Mouse (Mus musculus) thymus, adult 2 months (tissue): Measurements from ENCODE around the gene Ahcyl2. TPM values are rescaled to one million over a fixed set of nuclear protein-coding genes. Genes with fewer than 3 reads are reported as not detected.
A peak's percentile ranks its signal among the peaks of the same experiment; 100 is the strongest.

Source experiments
- DNase-seq: peaks from one replicate; pipeline ENCODE4 v3.0.0; 2021
- H3K27ac ChIP-seq: fragments of 200-500 bp; 2 replicates; pipeline ENCODE4 v1.5.1; 2012; ENCODE audit warnings: low read length, control low read depth; ENCODE audit not compliant: control insufficient read depth, insufficient read depth
- H3K27me3 ChIP-seq: fragments of 200-500 bp; 2 replicates; pipeline ENCODE4 v1.6.1; 2012; ENCODE audit warnings: mild to moderate bottlenecking, low read length, moderate library complexity, mixed read lengths; ENCODE audit not compliant: control insufficient read depth, insufficient read depth
- H3K36me3 ChIP-seq: fragments of 200-500 bp; 2 replicates; pipeline ENCODE4 v1.6.1; 2012; ENCODE audit warnings: mild to moderate bottlenecking, low read length, moderate library complexity; ENCODE audit not compliant: control insufficient read depth, insufficient read depth
- H3K4me1 ChIP-seq: fragments of 200-500 bp; replicated peaks from 2 replicates; pipeline ENCODE4 v1.6.1; 2012; ENCODE audit warnings: low read length; ENCODE audit not compliant: control insufficient read depth, insufficient read depth
- H3K4me3 ChIP-seq: fragments of 200-500 bp; 2 replicates; pipeline ENCODE4 v1.5.1; 2012; ENCODE audit warnings: mild to moderate bottlenecking, low read length, control low read depth, moderate library complexity; ENCODE audit not compliant: control insufficient read depth, insufficient read depth
- CTCF ChIP-seq: fragments of 200-500 bp; IDR thresholded peaks from 2 replicates; pipeline ENCODE4 v1.5.1; 2012; ENCODE audit warnings: mild to moderate bottlenecking, control low read depth, low read length, moderate library complexity, borderline replicate concordance; ENCODE audit not compliant: control insufficient read depth, poor library complexity, insufficient read depth; ENCODE audit errors: extremely low read depth
- POLR2A ChIP-seq: fragments of 200-500 bp; IDR thresholded peaks from 2 replicates; pipeline ENCODE4 v1.6.1; 2012; ENCODE audit warnings: mild to moderate bottlenecking, low read length, control low read depth, moderate library complexity; ENCODE audit not compliant: control insufficient read depth, poor library complexity, insufficient read depth; ENCODE audit errors: extremely low read depth
- WGBS: fragments of 180-500 bp; shearing (Covaris S2); methylation state at CpG from one replicate; pipeline ENCODE4 v1.1.7; 2018; 5-methylcytosine and 5-hydroxymethylcytosine counted together
- polyA plus RNA-seq: library from polyadenylated mRNA; depleted of rRNA; stranded (reverse); fragments of >200 nt; gene quantifications from 2 replicates; pipeline ENCODE4 v1.2.3, GENCODE M21; 2012

The Ahcyl2 gene
- polyA plus RNA-seq, 1 experiment, result 44.1 TPM

- no peak for DNase-seq
- Histone ChIP-seq H3K4me3 (no peak overlapping the region), H3K27me3 (no peaks in the 10 kb centered on the region), H3K4me1 (0 out of 2 replicates have a peak, but pooled peaks cover 7% of the 10 kb centered on the region), H3K27ac (no peak overlapping the region), H3K36me3 (no peaks in the 10 kb centered on the region)
- no peak for TF ChIP-seq CTCF
- TF ChIP-seq POLR2A, result no peak
- WGBS, result 62% methylated on average over 2 of the region's 2 CpGs
Measured at GRCm38 (mm10) chr6:29841461-29841860, 73.7 kb downstream of the Ahcyl2 start.

- H3K4me3 ChIP-seq, result no peak overlapping the region
- 85% methylated on average over 5 of the region's 5 CpGs for WGBS
- H3K27ac ChIP-seq, result no peak overlapping the region
- H3K27me3 ChIP-seq, result no peaks in the 10 kb centered on the region
- H3K36me3 ChIP-seq, result no peaks in the 10 kb centered on the region
- no peaks in the 10 kb centered on the region for H3K4me1 ChIP-seq
- TF ChIP-seq POLR2A (no peak), CTCF (no peak)
- DNase-seq, result no peak
Measured at GRCm38 (mm10) chr6:29847643-29848166, 79.9 kb downstream of the Ahcyl2 start.

GRCm38 (mm10) chr6:29848808-29849207, 81.0 kb downstream of the Ahcyl2 start:
- no peak overlapping the region for H3K27ac ChIP-seq
- H3K4me1 ChIP-seq, result peaks cover 6% of the 10 kb centered on the region
- DNase-seq, result no peak
- 77% methylated on average over 3 of the region's 3 CpGs for WGBS
- no peak overlapping the region for H3K4me3 ChIP-seq
- TF ChIP-seq CTCF (no peak), POLR2A (no peak)
- no peaks in the 10 kb centered on the region for H3K36me3 ChIP-seq
- no peaks in the 10 kb centered on the region for H3K27me3 ChIP-seq

GRCm38 (mm10) chr6:29850096-29850495, 82.3 kb downstream of the Ahcyl2 start:
- Histone ChIP-seq H3K4me3 (no peak overlapping the region), H3K27me3 (no peaks in the 10 kb centered on the region), H3K4me1 (peaks cover 10% of the 10 kb centered on the region), H3K27ac (no peak overlapping the region), H3K36me3 (no peaks in the 10 kb centered on the region)
- DNase-seq, result no peak
- WGBS, result 88% methylated on average over 1 of the region's 1 CpGs
- TF ChIP-seq CTCF (no peak), POLR2A (no peak)

- WGBS, result 94% methylated on average over 2 of the region's 2 CpGs
- TF ChIP-seq POLR2A, result no peak
- TF ChIP-seq CTCF, result no peak
- Histone ChIP-seq H3K4me1 (peaks cover 10% of the 10 kb centered on the region), H3K36me3 (no peaks in the 10 kb centered on the region), H3K27ac (no peak overlapping the region), H3K4me3 (no peak overlapping the region), H3K27me3 (no peaks in the 10 kb centered on the region)
- no peak for DNase-seq
Measured at GRCm38 (mm10) chr6:29850747-29851146, 82.9 kb downstream of the Ahcyl2 start.

GRCm38 (mm10) chr6:29851873-29852272, 84.1 kb downstream of the Ahcyl2 start:
- Histone ChIP-seq H3K27ac (no peak overlapping the region), H3K4me1 (peaks cover 10% of the 10 kb centered on the region), H3K4me3 (no peak overlapping the region), H3K36me3 (no peaks in the 10 kb centered on the region), H3K27me3 (no peaks in the 10 kb centered on the region)
- WGBS, result 96% methylated on average over 3 of the region's 3 CpGs
- DNase-seq, result no peak
- no peak for TF ChIP-seq POLR2A
- TF ChIP-seq CTCF, result no peak

- WGBS, result 4% methylated on average over 12 of the region's 12 CpGs
- Histone ChIP-seq H3K27ac (peak overlapping the region; percentile 58; the same call in 1 of the 2 replicates), H3K36me3 (no peaks in the 10 kb centered on the region), H3K27me3 (no peaks in the 10 kb centered on the region), H3K4me3 (no peak overlapping the region), H3K4me1 (peaks cover 10% of the 10 kb centered on the region)
- TF ChIP-seq POLR2A (no peak), CTCF (no peak; the same call in 1 of the 2 replicates)
- peak; percentile 83 for DNase-seq
Measured at GRCm38 (mm10) chr6:29853213-29853899, 85.5 kb downstream of the Ahcyl2 start.
